Mouse (Mus musculus) thymus, adult 2 months (tissue): ENCODE measurements around the gene Cdx2.

ENCODE experiments used
- CTCF ChIP-seq: fragments of 200-500 bp; IDR thresholded peaks from 2 replicates; pipeline ENCODE4 v1.5.1; 2012; ENCODE audit warnings: mild to moderate bottlenecking, control low read depth, low read length, moderate library complexity, borderline replicate concordance; ENCODE audit not compliant: control insufficient read depth, poor library complexity, insufficient read depth; ENCODE audit errors: extremely low read depth
- POLR2A ChIP-seq: fragments of 200-500 bp; IDR thresholded peaks from 2 replicates; pipeline ENCODE4 v1.6.1; 2012; ENCODE audit warnings: mild to moderate bottlenecking, low read length, control low read depth, moderate library complexity; ENCODE audit not compliant: control insufficient read depth, poor library complexity, insufficient read depth; ENCODE audit errors: extremely low read depth

GRCm38 (mm10) chr5:147317321-147317720 is 10.3 kb upstream of the Cdx2 start:
- TF ChIP-seq POLR2A (no peak), CTCF (no peak)
